ENCODE assay signal across 12 mouse cellular contexts in the genomic region with DNA sequence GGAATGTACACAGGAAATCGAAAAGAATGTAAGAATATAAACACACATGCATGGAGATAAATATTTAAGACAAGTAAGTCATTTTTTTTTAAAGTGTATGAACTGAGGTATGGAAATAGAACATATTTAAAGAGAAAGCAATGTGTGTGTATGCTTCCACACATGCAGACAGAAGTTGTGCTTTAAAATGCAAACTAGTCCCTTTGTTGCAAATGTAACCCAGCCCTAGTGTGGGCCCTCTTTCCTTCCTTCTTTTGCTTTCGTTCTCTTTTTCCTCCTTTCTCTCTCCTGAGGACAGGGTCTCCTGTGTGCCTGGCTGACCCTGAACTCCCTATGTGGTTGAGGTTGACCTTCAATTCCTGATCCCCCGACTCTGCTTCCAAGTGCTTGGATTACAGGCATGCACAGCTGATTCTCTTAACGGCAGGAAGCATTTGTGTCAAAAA. TPM values are rescaled to one million over a fixed set of nuclear protein-coding genes. Genes with fewer than 3 reads are reported as not detected.
DNase-seq lines count a peak whose midpoint lies in the region; ATAC-seq and TF ChIP-seq lines count a peak whose summit lies in the region.
"Had no signal": no experiment of that assay in that cellular context is flagged by ENCODE, and none has a peak within 500 bp of the region (broad histone marks: within the 10 kb centered on the region; RNA-seq: fewer than 3 reads in every experiment).

No protein-coding gene starts in this region.

- intact Hi-C loops in left cerebral cortex, postnatal 10 days (cut with DNase I): no loop called here

- no peaks in the 10 kb centered on the region for H3K36me3 ChIP-seq in kidney, embryonic 14.5 days (ENCODE audit: control insufficient read depth, insufficient read depth, low read length)
- H3K36me3 ChIP-seq in CH12.LX (replicated peaks in 1 of 2; ENCODE audit: control insufficient read depth in 1 of 2, insufficient read depth in 1 of 2, low read length in 1 of 2): no peaks in the 10 kb centered on the region
- no peaks in the 10 kb centered on the region for H3K36me3 ChIP-seq in liver, embryonic 14.5 days (replicated peaks; ENCODE audit: control insufficient read depth, insufficient read depth, low read depth)
- no peaks in the 10 kb centered on the region for H3K36me3 ChIP-seq in midbrain, embryonic 10.5 days
- H3K36me3 ChIP-seq: G1E; neural tube, embryonic 15.5 days had no signal

- H3K4me2 ChIP-seq in kidney, embryonic 14.5 days (replicated peaks; ENCODE audit: low read depth, low read length): no peak overlapping the region
- H3K4me2 ChIP-seq in CH12.LX (ENCODE audit: insufficient read depth, low read depth, poor library complexity, severe bottlenecking): peak overlapping the region; percentile 47
- H3K4me2 ChIP-seq in liver, embryonic 14.5 days (ENCODE audit: low read depth): peak overlapping the region; percentile 20
- H3K4me2 ChIP-seq: neural tube, embryonic 15.5 days had no signal

- H3K27me3 ChIP-seq in kidney, embryonic 14.5 days (ENCODE audit: control insufficient read depth, insufficient read depth, low read length): no peaks in the 10 kb centered on the region
- no peaks in the 10 kb centered on the region for H3K27me3 ChIP-seq in CH12.LX (replicated peaks)
- H3K27me3 ChIP-seq in liver, embryonic 14.5 days (ENCODE audit: control insufficient read depth, insufficient read depth, low read length): no peaks in the 10 kb centered on the region
- no peaks in the 10 kb centered on the region for H3K27me3 ChIP-seq in midbrain, embryonic 10.5 days (ENCODE audit: low read depth, poor library complexity, severe bottlenecking)
- H3K27me3 ChIP-seq: neural tube, embryonic 15.5 days had no signal

- no peaks in the 10 kb centered on the region for H3K9me3 ChIP-seq in kidney, embryonic 14.5 days (ENCODE audit: control insufficient read depth, low read length)
- peaks cover 5% of the 10 kb centered on the region for H3K9me3 ChIP-seq in CH12.LX (replicated peaks; ENCODE audit: low read length)
- no peaks in the 10 kb centered on the region for H3K9me3 ChIP-seq in liver, embryonic 14.5 days (ENCODE audit: control insufficient read depth, low read length)
- no peaks in the 10 kb centered on the region for H3K9me3 ChIP-seq in midbrain, embryonic 10.5 days (replicated peaks)
- H3K9me3 ChIP-seq: G1E; neural tube, embryonic 15.5 days had no signal

- TF ChIP-seq CTCF in CH12.LX (conservative IDR thresholded peaks at IDR 0.05 in 1 of 2, IDR thresholded peaks at IDR 0.05 in 1 of 2; ENCODE audit: low read depth in 2 of 2, low read length in 2 of 2): no peak
- no peak for TF ChIP-seq CTCF in liver, embryonic 14.5 days (IDR thresholded peaks at IDR 0.05; ENCODE audit: low read depth)

- no peak for ATAC-seq in kidney, embryonic 14.5 days (ENCODE audit: low FRiP score, low TSS enrichment)
- peak; percentile 52; the same call in 1 of the 2 replicates for ATAC-seq in common myeloid progenitor, adult 5-6 weeks (replicated peaks; ENCODE audit: low read depth, poor library complexity, severe bottlenecking)
- no peak for ATAC-seq in liver, embryonic 14.5 days (ENCODE audit: insufficient read depth)

- in situ Hi-C loops in CH12.LX (cut with MboI; ENCODE audit: low pct_ligation_motif_present, low pct_unique_long_range_greater_than_20kb, low sequenced_read_pairs): no loop called here

- WGBS in kidney, embryonic 14.5 days: 30% methylated on average over 4 of the region's 4 CpGs
- 23% methylated on average over 4 of the region's 4 CpGs for WGBS in liver, embryonic 14.5 days (ENCODE audit: insufficient replicate concordance)
- WGBS in midbrain, embryonic 10.5 days: 68% methylated on average over 4 of the region's 4 CpGs

- no peaks in the 10 kb centered on the region for H3K79me2 ChIP-seq in CH12.LX (replicated peaks; ENCODE audit: control insufficient read depth, extremely low read depth, insufficient read depth, poor library complexity, severe bottlenecking)

- peaks cover 21% of the 10 kb centered on the region for H3K4me1 ChIP-seq in kidney, embryonic 14.5 days (ENCODE audit: control insufficient read depth, insufficient read depth, low read length)
- peaks cover 10 to 40% of the 10 kb centered on the region in 2 experiments; a peak in 3 of 4 replicates for H3K4me1 ChIP-seq in CH12.LX (ENCODE audit: control insufficient read depth in 1 of 2, insufficient read depth in 2 of 2)
- peaks cover 0 to 17% of the 10 kb centered on the region in 2 experiments; a peak in 2 of 4 replicates for H3K4me1 ChIP-seq in liver, embryonic 14.5 days (replicated peaks; ENCODE audit: control insufficient read depth in 2 of 2, insufficient read depth in 2 of 2, low read length in 1 of 2)
- H3K4me1 ChIP-seq in midbrain, embryonic 10.5 days: peaks cover 26% of the 10 kb centered on the region

- no peak for TF ChIP-seq POLR2A in CH12.LX (IDR thresholded peaks at IDR 0.05; ENCODE audit: low read depth, low read length)

- TF ChIP-seq EP300 in CH12.LX (IDR thresholded peaks at IDR 0.05; ENCODE audit: low read length): peak; percentile 24; the same call in 1 of the 2 replicates
- no peak for TF ChIP-seq EP300 in liver, embryonic 14.5 days (IDR thresholded peaks at IDR 0.05; ENCODE audit: low read depth)

- DNase-seq in kidney, adult 11 months: no peak
- DNase-seq in CH12.LX (ENCODE audit: extremely low read depth): peak; percentile 6
- DNase-seq in liver, embryonic 14.5 days (ENCODE audit: low read depth in 3 of 3, low spot score in 3 of 3): no peak
- DNase-seq in left cerebral cortex, postnatal 10 days (ENCODE audit: extremely low spot score in 1 of 2, low spot score in 2 of 2): no peak
- DNase-seq in midbrain, embryonic 10.5 days (ENCODE audit: low spot score): no peak
- DNase-seq: cerebellum, adult 8-10 months; layer of hippocampus, adult 9-11 months had no signal

- no peak for TF ChIP-seq RAD21 in CH12.LX (IDR thresholded peaks at IDR 0.05; ENCODE audit: low read depth, low read length)

- dilution Hi-C loops in CH12.LX (cut with MboI; ENCODE audit: extremely low pct_ligation_motif_present, extremely low pct_unique_long_range_greater_than_20kb, low sequenced_read_pairs): no loop called here

- H3K4me3 ChIP-seq in kidney, embryonic 14.5 days (ENCODE audit: low read length): no peak overlapping the region
- peak overlapping the region in 1 of 3 experiments; percentile 27 for H3K4me3 ChIP-seq in CH12.LX (replicated peaks in 1 of 3; ENCODE audit: low read depth in 2 of 3, low read length in 2 of 3, poor library complexity in 1 of 3)
- no peak overlapping the region for H3K4me3 ChIP-seq in liver, embryonic 14.5 days (ENCODE audit: insufficient read depth in 1 of 2, low read depth in 2 of 2, low read length in 2 of 2)
- H3K4me3 ChIP-seq in midbrain, embryonic 10.5 days: no peak overlapping the region
- H3K4me3 ChIP-seq: megakaryocyte, embryonic 14.5 days; neural tube, embryonic 15.5 days had no signal

- H3K9ac ChIP-seq in kidney, embryonic 14.5 days (ENCODE audit: low read depth, low read length): no peak overlapping the region
- no peak overlapping the region for H3K9ac ChIP-seq in CH12.LX (ENCODE audit: insufficient read depth, low read depth)
- H3K9ac ChIP-seq in liver, embryonic 14.5 days (replicated peaks): no peak overlapping the region
- H3K9ac ChIP-seq: neural tube, embryonic 15.5 days had no signal

- peak overlapping the region; percentile 30; the same call in 1 of the 2 replicates for H3K27ac ChIP-seq in kidney, embryonic 14.5 days (ENCODE audit: low read depth, low read length)
- H3K27ac ChIP-seq in CH12.LX (ENCODE audit: insufficient read depth, low read depth): no peak overlapping the region
- H3K27ac ChIP-seq in liver, embryonic 14.5 days: no peak overlapping the region
- H3K27ac ChIP-seq in midbrain, embryonic 10.5 days (replicated peaks): no peak overlapping the region
- H3K27ac ChIP-seq: neural tube, embryonic 15.5 days had no signal

TF ChIP-seq in CH12.LX, 34 proteins besides CTCF, POLR2A, EP300 and RAD21:
- no peak for TF ChIP-seq MAX (IDR thresholded peaks at IDR 0.05; ENCODE audit: low read length)
- TF ChIP-seq E2F4 (IDR thresholded peaks at IDR 0.05; ENCODE audit: insufficient replicate concordance, low read depth, low read length): no peak
- no peak for TF ChIP-seq ZC3H11A (IDR thresholded peaks at IDR 0.05; ENCODE audit: low read depth, low read length)
- 0 out of 2 replicates have a peak, but pooled peaks have one; percentile 10 for TF ChIP-seq ETS1 (conservative IDR thresholded peaks at IDR 0.05; ENCODE audit: low read depth, low read length)
- TF ChIP-seq MAZ (IDR thresholded peaks at IDR 0.05; ENCODE audit: low read depth, low read length): no peak
- TF ChIP-seq ZMIZ1 (IDR thresholded peaks at IDR 0.05; ENCODE audit: low read depth, low read length): no peak

RNA-seq across cellular contexts. Expression of a gene that starts 43.2 kb away (rescaled TPM):
- polyA plus RNA-seq in kidney, embryonic 14.5 days (2014; fragmentation: Nextera tagmentation; extraction: Ambion mirVana): 165 and 201 TPM in 2 replicates
- total RNA-seq in CH12.LX (2012; rRNA removed) (1,338 and 1,365 TPM in 2 replicates), CH12.LX (2014; rRNA removed) (929 and 1,216 TPM in 2 replicates)
- polyA plus RNA-seq in CH12.LX (2012; ENCODE audit: insufficient read length, low read depth): 230 and 249 TPM in 2 replicates
- total RNA-seq in common myeloid progenitor, adult 5-6 weeks (2017): 1,056 and 1,216 TPM in 2 replicates
- polyA plus RNA-seq in liver, embryonic 14.5 days (2012; rRNA removed): 389 and 486 TPM in 2 replicates
- 93.6 and 94.5 TPM in 2 replicates for polyA plus RNA-seq in liver, embryonic 14.5 days (2014; fragmentation: Nextera tagmentation; extraction: Ambion mirVana)
- total RNA-seq in left cerebral cortex, postnatal 10 days (2021): 100 to 1,000 TPM; 136 TPM
- 113 and 126 TPM in 2 replicates for polyA plus RNA-seq in midbrain, embryonic 10.5 days (2016; fragmentation: Nextera tagmentation; extraction: Ambion mirVana)

RNA-seq across cellular contexts. Expression of a gene that starts 54.2 kb away (rescaled TPM):
- polyA plus RNA-seq in kidney, embryonic 14.5 days (2014; fragmentation: Nextera tagmentation; extraction: Ambion mirVana): 0.04 TPM in 1 of 2 replicates, not detected in the other
- total RNA-seq in CH12.LX (2012; rRNA removed): 0.08 TPM in 2 replicates
- 0.12 and 0.15 TPM in 2 replicates for total RNA-seq in CH12.LX (2014; rRNA removed)
- 0.49 and 0.67 TPM in 2 replicates for polyA plus RNA-seq in CH12.LX (2012; ENCODE audit: insufficient read length, low read depth)
- 0.05 and 0.09 TPM in 2 replicates for total RNA-seq in common myeloid progenitor, adult 5-6 weeks (2017)
- 0.03 TPM in 2 replicates for polyA plus RNA-seq in liver, embryonic 14.5 days (2012; rRNA removed)
- polyA plus RNA-seq in liver, embryonic 14.5 days (2014; fragmentation: Nextera tagmentation; extraction: Ambion mirVana): 0.03 TPM in 1 of 2 replicates, not detected in the other
- total RNA-seq in left cerebral cortex, postnatal 10 days (2021): 1 to 10 TPM; 8.3 to 8.5 TPM
- polyA plus RNA-seq in midbrain, embryonic 10.5 days (2016; fragmentation: Nextera tagmentation; extraction: Ambion mirVana): 0.09 and 0.12 TPM in 2 replicates
